Mouse (Mus musculus) frontal cortex, postnatal 10 days (tissue): Measurements from ENCODE around the gene Sntb2.
"Not testable (repeated sequence)": the region's sequence is repeated elsewhere in the genome, so short reads cannot be mapped to it uniquely, and the experiment has no call there.

Experiments
- DNase-seq, 2 experiments: peaks; one replicate each; pipeline ENCODE4 v3.0.0; 2022; ENCODE audit warnings: low spot score in 2 of 2, mixed read lengths in 1 of 2

The Sntb2 gene

GRCm38 (mm10) chr8:106935324-106935869, at the start of gene Sntb2:
TSS of gene Sntb2 (plus strand) at chr8:106935750.
- DNase-seq = peak; percentile 73 to 84

GRCm38 (mm10) chr8:106887336-106888189, 48.0 kb upstream of the Sntb2 start:
- peak; percentile 32 to 68 for DNase-seq

GRCm38 (mm10) chr8:106888803-106889202, 46.7 kb upstream of the Sntb2 start:
- no peak for DNase-seq

GRCm38 (mm10) chr8:106892210-106892805, 43.2 kb upstream of the Sntb2 start:
- no peak for DNase-seq

- no peak for DNase-seq
Observed at GRCm38 (mm10) chr8:106892806-106893451, 42.6 kb upstream of the Sntb2 start.

- peak; percentile 61 to 82 for DNase-seq
Observed at GRCm38 (mm10) chr8:106893481-106894156, 41.9 kb upstream of the Sntb2 start, which contains the start of gene Utp4. TSS of gene Utp4 (plus strand) at chr8:106893636.

GRCm38 (mm10) chr8:106899473-106899872, 36.1 kb upstream of the Sntb2 start:
- DNase-seq = no peak

- DNase-seq = peak in 1 of 2 experiments; percentile 27
Observed at GRCm38 (mm10) chr8:106905727-106906480, 29.6 kb upstream of the Sntb2 start.

- no peak for DNase-seq
Observed at GRCm38 (mm10) chr8:106906635-106907034, 28.9 kb upstream of the Sntb2 start.

GRCm38 (mm10) chr8:106907450-106907849, 28.1 kb upstream of the Sntb2 start:
- DNase-seq = no peak

- DNase-seq = no peak
Observed at GRCm38 (mm10) chr8:106908291-106908690, 27.3 kb upstream of the Sntb2 start.

- no peak for DNase-seq
Observed at GRCm38 (mm10) chr8:106913631-106914030, 21.9 kb upstream of the Sntb2 start.

GRCm38 (mm10) chr8:106919721-106920394, 15.7 kb upstream of the Sntb2 start:
- peak in 1 of 2 experiments; percentile 13 for DNase-seq

- no peak for DNase-seq
Observed at GRCm38 (mm10) chr8:106920395-106920741, 15.2 kb upstream of the Sntb2 start.

GRCm38 (mm10) chr8:106924057-106924456, 11.5 kb upstream of the Sntb2 start:
- no peak for DNase-seq

- no peak for DNase-seq
Observed at GRCm38 (mm10) chr8:106924904-106925349, 10.6 kb upstream of the Sntb2 start.

GRCm38 (mm10) chr8:106925446-106925845, 10.1 kb upstream of the Sntb2 start:
- no peak for DNase-seq

GRCm38 (mm10) chr8:106927247-106927646, 8.3 kb upstream of the Sntb2 start:
- no peak for DNase-seq

- not testable (repeated sequence) for DNase-seq
Observed at GRCm38 (mm10) chr8:106928182-106928581, 7.4 kb upstream of the Sntb2 start.
